Mouse (Mus musculus) right cerebral cortex, adult 2 months (tissue): ENCODE data around the gene Olfr521.
"Not testable (repeated sequence)": the region's sequence is repeated elsewhere in the genome, so short reads cannot be mapped to it uniquely, and the experiment has no call there.

ENCODE experiments used
- DNase-seq, 2 experiments: peaks; one replicate each; pipeline ENCODE4 v3.0.0; 2021 to 2022; ENCODE audit warnings: low spot score in 2 of 2

The Olfr521 gene

DNA sequence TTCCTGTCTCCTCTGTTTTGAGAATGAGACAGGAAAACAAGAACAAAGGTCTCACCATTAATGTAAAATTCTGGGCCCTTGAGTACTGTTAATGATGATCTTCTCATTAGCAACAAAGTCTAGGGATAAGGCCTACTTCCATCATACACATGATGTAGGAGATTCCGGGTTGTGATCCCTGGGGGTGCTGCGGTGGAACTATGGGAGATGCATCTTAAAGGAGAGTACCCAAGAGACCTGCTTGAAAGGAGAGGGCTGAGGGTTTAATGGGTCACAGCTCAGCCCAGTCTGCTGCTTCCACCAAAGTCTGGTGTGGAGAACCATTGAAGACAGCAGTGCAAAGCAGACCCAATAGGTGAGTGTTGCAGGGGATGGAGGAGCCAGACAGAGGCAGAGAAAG is at the start of gene Olfr521:
Gene Olfr521, plus strand, starts transcription at position 301 of the 400 bp plus-strand sequence.
- no peak for DNase-seq

GRCm38 (mm10) chr7:99716536-99716935 is 46.8 kb upstream of the Olfr521 start:
- DNase-seq, result no peak

- DNase-seq, result no peak
These were observed 33.3 kb upstream of the Olfr521 start, which contains the start of gene Olfr520 for GRCm38 (mm10) chr7:99729973-99730372. Gene Olfr520, plus strand, starts transcription at chr7:99730273.

GRCm38 (mm10) chr7:99734612-99735011 is 28.7 kb upstream of the Olfr521 start:
- no peak for DNase-seq

GRCm38 (mm10) chr7:99735491-99735890 is 27.8 kb upstream of the Olfr521 start:
- DNase-seq, result not testable (repeated sequence)

GRCm38 (mm10) chr7:99739276-99739675 is 24.0 kb upstream of the Olfr521 start:
- DNase-seq, result peak; percentile 39 to 54

- DNase-seq, result peak in 1 of 2 experiments; percentile 10
These were observed 18.1 kb downstream of the Olfr521 start for GRCm38 (mm10) chr7:99781385-99781784.

GRCm38 (mm10) chr7:99781916-99782315 is 18.6 kb downstream of the Olfr521 start:
- no peak for DNase-seq

- DNase-seq, result peak in 1 of 2 experiments; percentile 10
These were observed 20.1 kb downstream of the Olfr521 start for GRCm38 (mm10) chr7:99783421-99783820.

- no peak for DNase-seq
These were observed 22.2 kb downstream of the Olfr521 start for GRCm38 (mm10) chr7:99785553-99785952.

- DNase-seq, result no peak
These were observed 23.5 kb downstream of the Olfr521 start for GRCm38 (mm10) chr7:99786774-99787173.

GRCm38 (mm10) chr7:99787935-99788334 is 24.6 kb downstream of the Olfr521 start:
- no peak for DNase-seq

DNA sequence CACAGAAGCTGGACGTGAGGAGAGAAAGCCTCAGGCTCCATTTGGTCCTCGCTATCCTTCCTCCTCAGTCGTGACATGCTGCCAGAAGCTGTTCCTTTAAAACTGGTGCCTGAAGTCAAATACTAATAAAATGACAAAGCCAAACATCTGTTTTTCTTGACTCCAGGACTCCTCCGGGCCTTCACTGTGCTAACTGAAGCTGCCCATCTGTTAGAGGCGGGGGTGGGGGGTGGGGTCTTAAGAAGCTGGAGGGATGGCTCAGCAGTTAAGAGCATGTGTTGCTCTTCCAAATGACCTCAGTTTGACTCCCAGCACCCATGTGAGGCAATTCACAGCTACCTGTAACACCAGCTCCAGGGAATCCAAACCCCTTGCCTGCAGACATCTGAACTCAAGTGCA is 25.3 kb downstream of the Olfr521 start:
- no peak for DNase-seq

DNA sequence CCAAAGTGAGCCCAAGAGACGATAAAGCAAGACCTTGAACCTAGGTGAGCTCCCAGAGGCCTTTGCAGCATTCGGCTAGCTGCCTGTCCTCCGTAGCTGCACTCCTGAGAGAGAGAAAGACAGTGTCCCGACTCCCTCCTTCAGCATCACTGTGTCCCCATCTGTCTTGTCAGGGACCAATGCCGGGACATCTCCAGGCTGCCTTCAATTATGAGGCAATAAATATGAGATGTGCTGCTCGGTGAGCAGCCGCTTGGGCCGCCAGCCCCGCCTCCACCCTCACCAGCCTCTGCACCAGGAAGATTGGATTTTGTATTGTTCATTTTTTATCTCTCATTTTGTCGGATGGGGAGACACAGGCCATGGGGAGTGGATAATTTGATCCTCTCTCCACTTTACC is 27.5 kb downstream of the Olfr521 start:
- DNase-seq, result no peak

- DNase-seq, result no peak
These were observed 30.8 kb downstream of the Olfr521 start for GRCm38 (mm10) chr7:99794096-99794495.

DNA sequence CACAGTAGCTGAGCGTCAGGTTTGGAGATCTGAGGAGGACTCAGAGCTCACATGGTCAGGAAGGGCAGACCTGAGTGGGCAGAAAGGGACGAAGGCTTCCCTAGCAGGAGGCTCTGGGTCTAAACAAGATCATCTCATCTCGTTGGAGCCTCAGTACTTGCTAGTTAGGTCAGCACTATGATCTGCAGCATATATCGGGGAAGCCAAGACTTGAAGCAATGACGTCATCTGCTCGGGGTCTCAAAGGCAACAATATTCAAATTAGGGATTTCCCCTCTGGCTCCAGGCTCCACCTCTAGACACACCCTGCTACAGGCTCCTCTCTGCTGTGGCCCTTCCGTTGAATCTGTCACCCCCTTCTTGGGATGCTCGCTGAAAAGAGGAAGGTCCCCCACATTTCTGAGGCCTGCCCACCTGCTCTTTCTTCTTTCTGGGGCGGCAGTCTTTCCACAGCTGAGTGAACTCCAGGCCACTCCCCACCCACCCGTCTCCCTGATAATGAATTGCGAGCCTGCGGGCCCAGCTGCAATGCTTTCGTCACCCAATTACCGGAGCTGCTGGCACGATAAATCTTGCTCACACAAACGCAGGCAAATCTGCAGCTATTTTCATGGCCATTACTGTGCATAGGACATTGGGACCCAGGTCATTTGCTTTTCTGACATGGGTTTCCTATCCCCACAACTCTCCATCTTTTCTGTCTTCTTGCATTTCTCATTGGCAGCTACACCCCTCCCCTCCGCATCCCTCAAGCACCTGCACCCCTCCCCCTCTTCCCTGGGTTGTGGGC is 32.1 kb downstream of the Olfr521 start:
- DNase-seq, result peak; percentile 28 to 31

DNA sequence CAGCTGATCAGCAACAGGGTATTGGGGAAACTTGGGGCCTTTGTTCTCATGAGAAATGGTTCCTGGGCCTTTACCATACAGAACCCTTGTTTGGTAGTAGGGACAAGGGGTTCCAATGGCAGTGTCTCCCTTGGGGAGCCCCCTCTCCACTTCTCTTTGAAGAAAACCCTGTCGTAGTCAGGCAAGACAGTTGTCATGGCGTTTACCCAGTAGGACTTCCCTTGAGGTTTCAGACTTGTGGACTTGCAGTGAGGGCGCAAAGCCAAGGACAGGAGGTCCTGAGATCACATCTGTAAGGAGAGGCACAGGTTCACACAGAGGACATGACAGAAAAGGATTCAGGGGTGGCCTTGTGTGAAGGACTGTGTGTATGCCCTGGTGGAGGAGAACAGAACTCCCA is 33.2 kb downstream of the Olfr521 start:
- DNase-seq, result no peak

DNA sequence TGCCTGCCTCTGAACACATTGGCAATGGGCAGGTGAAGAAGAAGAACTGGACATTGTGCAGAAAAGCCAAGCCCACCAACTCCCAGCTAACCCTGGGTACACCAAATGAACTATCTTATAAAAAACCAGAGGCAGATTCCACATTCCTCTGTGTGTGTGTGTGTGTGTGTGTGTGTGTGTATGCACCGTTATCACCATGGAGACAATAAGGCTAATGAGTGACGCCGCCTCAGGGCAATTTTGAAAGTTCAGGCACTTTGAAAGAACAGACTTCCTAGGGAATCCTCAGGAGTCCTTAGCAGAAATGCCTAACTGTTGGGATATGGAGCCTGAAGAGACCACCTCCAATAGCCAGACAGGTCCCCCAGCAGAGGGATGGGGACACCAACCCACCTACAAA is 34.0 kb downstream of the Olfr521 start:
- no peak for DNase-seq

GRCm38 (mm10) chr7:99797911-99798647 is 34.8 kb downstream of the Olfr521 start:
- peak; percentile 62 to 87 for DNase-seq

DNA sequence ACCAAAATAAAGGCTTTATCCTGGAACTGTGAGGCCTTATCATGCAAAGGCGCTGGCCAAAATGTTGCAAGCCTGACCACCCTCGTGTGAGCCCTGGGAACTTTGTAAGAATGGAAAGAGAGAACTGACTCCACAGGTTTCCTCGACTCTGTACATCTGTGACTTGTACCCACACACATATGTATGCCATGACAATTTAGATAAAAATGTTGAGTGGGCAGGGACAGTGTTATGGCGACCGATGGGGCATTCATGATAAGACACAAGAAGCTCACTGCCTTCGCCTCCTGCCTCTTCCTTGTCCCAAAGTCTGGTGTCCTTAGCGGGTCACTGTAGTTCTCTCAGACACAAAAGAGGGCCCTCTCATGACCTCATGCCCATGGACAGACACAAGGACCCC is 35.8 kb downstream of the Olfr521 start:
- DNase-seq, result no peak

DNA sequence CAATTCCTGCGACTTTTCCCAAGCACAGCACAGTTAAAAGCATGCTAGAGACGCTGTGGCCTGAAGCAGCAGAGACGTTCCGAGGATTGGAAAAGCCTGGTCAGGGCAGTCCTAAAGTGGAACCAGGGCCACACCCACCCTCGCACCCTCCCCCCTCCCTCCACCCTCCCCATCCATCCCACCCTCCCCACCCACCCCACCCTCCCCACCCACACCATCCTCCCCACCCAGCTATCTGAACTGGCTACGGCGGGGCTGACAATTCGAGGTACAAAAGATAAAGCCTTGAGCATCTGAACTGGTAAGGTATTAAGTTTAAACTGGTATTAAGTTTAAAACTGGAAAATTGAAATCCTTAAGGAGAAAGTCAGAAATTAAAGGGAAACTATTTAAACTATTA is 40.2 kb downstream of the Olfr521 start:
- DNase-seq, result no peak

DNA sequence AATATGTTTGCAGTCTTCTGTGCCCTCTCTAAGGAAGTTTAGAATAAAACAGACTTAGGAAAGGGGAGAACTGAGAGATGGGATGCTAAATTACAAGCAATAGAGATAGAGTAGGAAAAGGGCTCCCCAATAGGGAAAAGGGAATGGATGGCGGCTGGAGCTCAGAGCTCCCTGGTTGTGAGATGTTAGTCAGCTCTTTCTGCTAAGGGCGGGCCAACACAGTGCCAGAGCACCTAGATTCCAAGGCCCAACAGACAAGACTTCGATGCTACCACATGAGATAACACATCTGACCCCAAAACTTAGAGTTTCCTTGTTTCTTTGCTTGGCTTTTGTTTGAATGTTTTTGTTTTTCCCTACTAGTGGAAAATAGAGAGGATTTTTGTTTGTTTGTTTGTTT is 40.7 kb downstream of the Olfr521 start:
- DNase-seq, result not testable (repeated sequence)

DNA sequence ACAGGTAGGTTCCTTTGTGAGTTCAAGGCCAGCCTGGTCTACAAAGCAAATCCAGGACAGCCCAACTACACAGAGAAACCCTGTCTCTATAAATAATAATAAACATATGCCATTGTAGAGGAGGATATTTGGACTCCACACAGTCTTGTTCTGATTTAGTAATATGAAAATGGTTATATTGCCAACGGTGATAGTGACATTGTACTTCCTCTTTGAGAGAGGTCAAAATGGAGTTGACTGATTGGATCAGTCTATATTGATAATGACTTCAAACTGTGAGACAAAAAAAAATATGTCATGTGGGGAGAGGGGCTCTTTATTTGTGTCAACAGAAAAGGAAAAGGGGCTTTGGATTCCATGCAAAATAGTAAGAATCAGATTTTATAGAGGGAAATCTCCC is 42.0 kb downstream of the Olfr521 start:
- DNase-seq, result no peak
